Mouse (Mus musculus): Measurements from ENCODE around the gene Hoxa7.

GRCm38 (mm10) chr6:52225612-52226568 lies 4.2 kb upstream of the Hoxa7 start:
- TF ChIP-seq CTCF (IDR thresholded peaks at IDR 0.05; ENCODE audit: low read depth, low read length): no peak
- TF ChIP-seq POLR2A (IDR thresholded peaks at IDR 0.05; ENCODE audit: borderline replicate concordance, low read depth, low read length): no peak
